Mouse (Mus musculus) B cell, adult 62 days (primary cell): Measurements from ENCODE around the gene Mccc1. TPM values are rescaled to one million over a fixed set of nuclear protein-coding genes. Genes with fewer than 3 reads are reported as not detected.

Source experiments
- total RNA-seq: library from RNA; stranded (reverse); gene quantifications from 4 replicates; pipeline ENCODE4 v1.2.4, GENCODE M21; 2023

The Mccc1 gene
- 30.9 to 41.8 TPM (median 34.9 TPM) in 4 replicates for total RNA-seq

GRCm38 (mm10) chr3:36000275-36001239 lies at the start of gene Mccc1:
TSS of gene Mccc1 (minus strand) at chr3:36000678.

GRCm38 (mm10) chr3:35937345-35937744 lies 63.1 kb downstream of the Mccc1 start, which contains the start of gene Dcun1d1:
TSS of gene Dcun1d1 (minus strand) at chr3:35937445.

Other genes starting within 250 kb of the Mccc1 start
- 81.4 to 104 TPM (median 95.7 TPM) in 4 replicates for gene Atp11b, start 246.6 kb downstream of the Mccc1 start, total RNA-seq
- 76.9 to 81.0 TPM (median 78.8 TPM) in 4 replicates for gene Dcun1d1, start 63.2 kb downstream of the Mccc1 start, total RNA-seq
- gene Ccdc144b, start 52.9 kb upstream of the Mccc1 start, total RNA-seq: not detected in 4 replicates
- gene Acad9, start 65.3 kb upstream of the Mccc1 start, total RNA-seq: 43.2 to 61.1 TPM (median 47.1 TPM) in 4 replicates
- 3.1 to 10.7 TPM (median 3.7 TPM) in 4 replicates for gene D3Ertd254e, start 150.3 kb upstream of the Mccc1 start, total RNA-seq
- not detected in 4 replicates for gene Qrfpr, start 221.6 kb upstream of the Mccc1 start, total RNA-seq